Mouse (Mus musculus): ENCODE measurements around the gene Cnnm4.

DNA sequence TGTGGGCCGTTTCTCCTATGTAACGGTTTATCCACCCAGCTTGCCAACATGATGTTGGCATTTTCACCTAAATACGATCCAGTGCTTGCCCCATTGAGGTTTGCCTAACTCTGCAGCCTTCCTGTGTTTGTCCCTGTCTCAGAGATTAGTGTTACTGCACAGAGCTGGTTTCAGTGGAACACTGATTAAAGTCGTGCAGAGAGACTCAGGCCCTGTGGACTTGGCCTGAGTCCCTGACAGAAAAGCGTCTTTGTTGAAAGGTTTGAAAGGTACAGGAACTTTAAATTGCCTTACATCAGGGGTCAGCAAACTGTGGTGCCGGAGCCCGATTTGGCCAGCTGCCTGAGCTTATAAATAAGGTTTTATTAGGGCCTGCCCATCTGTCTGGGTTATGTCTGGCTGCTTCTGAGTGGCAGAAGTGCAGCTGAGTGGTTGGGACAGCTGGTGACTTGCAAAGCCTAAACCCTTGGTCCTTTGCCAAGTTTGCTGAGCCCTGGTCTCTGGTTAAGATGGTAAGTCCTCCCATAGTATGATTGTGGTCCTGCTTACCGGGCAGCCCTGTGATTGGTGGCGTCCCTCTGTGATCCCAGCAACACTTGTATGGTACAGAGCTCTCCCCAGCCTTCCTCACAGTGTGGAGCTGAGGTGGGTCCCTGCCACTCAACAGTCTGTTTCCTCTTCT lies 52.1 kb downstream of the Cnnm4 start:
- TF ChIP-seq POLR2A (IDR thresholded peaks at IDR 0.05; ENCODE audit: low read depth, low read length) (no peak), CTCF (IDR thresholded peaks at IDR 0.05; ENCODE audit: extremely low read depth, insufficient read depth, insufficient read length, insufficient replicate concordance) (no peak)
